Mouse (Mus musculus) testis, adult 2 months (tissue): ENCODE data around the gene Rbl1.

ENCODE experiments used
- CTCF ChIP-seq: fragments of 200-500 bp; IDR thresholded peaks from 2 replicates; pipeline ENCODE4 v1.5.1; 2012; ENCODE audit warnings: low read depth, mild to moderate bottlenecking, inconsistent platforms, low read length, moderate library complexity; ENCODE audit not compliant: control insufficient read depth, insufficient read depth, insufficient replicate concordance
- POLR2A ChIP-seq: fragments of 200-500 bp; IDR thresholded peaks from 2 replicates; pipeline ENCODE4 v1.6.1; 2012; ENCODE audit warnings: low read depth, mild to moderate bottlenecking, inconsistent platforms, low read length, moderate library complexity; ENCODE audit not compliant: control insufficient read depth

- no peak for TF ChIP-seq POLR2A
- no peak for TF ChIP-seq CTCF
Observed at GRCm38 (mm10) chr2:157137959-157138731, 66.2 kb downstream of the Rbl1 start.
